Mouse (Mus musculus) kidney, adult 2 months (tissue): ENCODE data around the gene Gm43552.

Source experiments
- CTCF ChIP-seq: fragments of 200-500 bp; conservative IDR thresholded peaks from 2 replicates; pipeline ENCODE4 v1.5.1; 2011; ENCODE audit warnings: low read depth, mild to moderate bottlenecking, control low read depth, low read length, moderate library complexity, mixed read lengths; ENCODE audit not compliant: insufficient read depth, insufficient read length
- POLR2A ChIP-seq: fragments of 200-500 bp; IDR thresholded peaks from one replicate; pipeline ENCODE4 v1.6.1; 2011; ENCODE audit warnings: low read depth, low read length, control low read depth

DNA sequence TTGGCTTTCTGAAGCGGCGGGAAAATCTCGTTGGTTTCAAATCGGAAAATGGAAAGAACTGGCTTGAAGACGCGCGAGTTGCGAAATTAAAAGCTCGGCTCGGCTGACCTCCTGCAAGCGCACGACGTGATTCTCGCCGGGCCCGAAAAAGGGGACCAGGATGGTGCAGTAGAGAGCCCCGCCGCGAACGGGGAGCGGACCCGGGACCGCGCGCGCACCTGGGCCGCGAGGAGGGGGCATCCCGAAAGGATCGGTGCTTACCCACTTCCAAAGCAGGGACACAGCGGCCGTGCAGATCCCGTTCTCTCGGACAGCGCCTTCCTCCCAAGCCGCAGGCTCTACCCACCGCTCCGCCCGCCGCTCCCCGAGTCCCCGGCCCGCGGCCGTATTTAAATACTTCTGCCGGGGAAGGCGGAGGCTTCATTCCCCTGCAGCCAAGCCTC lies 57.2 kb downstream of the Gm43552 start:
- TF ChIP-seq CTCF, result no peak
- peak; percentile 53 for TF ChIP-seq POLR2A
